Mouse (Mus musculus): ENCODE results near the gene Ltbp1.

DNA sequence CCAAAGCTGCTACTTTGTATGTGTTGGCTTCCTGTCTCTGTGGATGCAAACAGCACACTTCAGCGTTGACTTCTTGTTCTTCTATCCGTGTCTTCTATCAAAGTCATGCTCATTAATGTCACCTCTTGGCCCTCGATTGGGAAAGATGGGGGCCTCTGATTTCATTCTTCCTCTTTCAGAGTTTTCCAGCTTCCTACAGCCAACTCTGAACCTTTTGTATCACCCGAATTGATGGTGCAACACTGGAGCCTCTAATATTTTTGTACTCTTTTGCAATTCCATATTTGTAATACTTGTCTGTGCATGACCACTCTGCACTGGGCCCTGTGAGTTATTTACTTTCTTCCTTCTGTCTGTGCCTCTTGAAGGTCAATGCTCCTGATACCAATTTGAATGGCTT lies 141.8 kb downstream of the Ltbp1 start:
- TF ChIP-seq CTCF (IDR thresholded peaks at IDR 0.05; ENCODE audit: insufficient read depth, low read length) (no peak), POLR2A (IDR thresholded peaks at IDR 0.05; ENCODE audit: borderline replicate concordance, extremely low read depth, low read depth, low read length) (no peak)
